Mouse (Mus musculus) splenic B cell, adult 2 months (primary cell): ENCODE results near the gene Ppp2r5c.

Experiments used
- DNase-seq: peaks from one replicate; pipeline ENCODE4 v3.0.0-alpha.2; 2011; ENCODE audit warnings: low read depth, low spot score
- H3K27me3 ChIP-seq: 2 replicates; pipeline ENCODE4 v1.6.1; 2012; ENCODE audit warnings: mild to moderate bottlenecking, low read length, moderate library complexity, mixed read lengths; ENCODE audit not compliant: control insufficient read depth, poor library complexity, insufficient read depth, severe bottlenecking
- H3K36me3 ChIP-seq: 2 replicates; pipeline ENCODE4 v1.6.1; 2012; ENCODE audit warnings: mild to moderate bottlenecking, low read length, moderate library complexity, mixed read lengths; ENCODE audit not compliant: control insufficient read depth, poor library complexity, insufficient read depth, severe bottlenecking

Ppp2r5c gene

GRCm38 (mm10) chr12:110463711-110464110 lies 16.8 kb downstream of the Ppp2r5c start:
- H3K36me3 ChIP-seq: no peaks in the 10 kb centered on the region
- no peaks in the 10 kb centered on the region for H3K27me3 ChIP-seq
- no peak for DNase-seq

GRCm38 (mm10) chr12:110471426-110471825 lies 24.5 kb downstream of the Ppp2r5c start:
- no peaks in the 10 kb centered on the region for H3K27me3 ChIP-seq
- no peaks in the 10 kb centered on the region for H3K36me3 ChIP-seq
- no peak for DNase-seq

GRCm38 (mm10) chr12:110472247-110472646 lies 25.3 kb downstream of the Ppp2r5c start:
- H3K36me3 ChIP-seq: no peaks in the 10 kb centered on the region
- no peak for DNase-seq
- H3K27me3 ChIP-seq: no peaks in the 10 kb centered on the region

GRCm38 (mm10) chr12:110474497-110474896 lies 27.6 kb downstream of the Ppp2r5c start:
- no peaks in the 10 kb centered on the region for H3K27me3 ChIP-seq
- no peak for DNase-seq
- H3K36me3 ChIP-seq: no peaks in the 10 kb centered on the region

GRCm38 (mm10) chr12:110476561-110476960 lies 29.6 kb downstream of the Ppp2r5c start:
- no peaks in the 10 kb centered on the region for H3K36me3 ChIP-seq
- H3K27me3 ChIP-seq: no peaks in the 10 kb centered on the region
- DNase-seq: no peak

- Histone ChIP-seq H3K27me3 (no peaks in the 10 kb centered on the region), H3K36me3 (no peaks in the 10 kb centered on the region)
- DNase-seq: no peak
Observed at GRCm38 (mm10) chr12:110477906-110478305, 31.0 kb downstream of the Ppp2r5c start.

- Histone ChIP-seq H3K36me3 (0 out of 2 replicates have a peak, but pooled peaks cover 2% of the 10 kb centered on the region), H3K27me3 (no peaks in the 10 kb centered on the region)
- no peak for DNase-seq
Observed at GRCm38 (mm10) chr12:110478601-110479008, 31.7 kb downstream of the Ppp2r5c start.

GRCm38 (mm10) chr12:110479268-110479667 lies 32.3 kb downstream of the Ppp2r5c start:
- Histone ChIP-seq H3K27me3 (no peaks in the 10 kb centered on the region), H3K36me3 (0 out of 2 replicates have a peak, but pooled peaks cover 2% of the 10 kb centered on the region)
- DNase-seq: no peak

GRCm38 (mm10) chr12:110480701-110481100 lies 33.8 kb downstream of the Ppp2r5c start:
- Histone ChIP-seq H3K36me3 (0 out of 2 replicates have a peak, but pooled peaks cover 2% of the 10 kb centered on the region), H3K27me3 (no peaks in the 10 kb centered on the region)
- peak; percentile 19 for DNase-seq

- no peak for DNase-seq
- 0 out of 2 replicates have a peak, but pooled peaks cover 2% of the 10 kb centered on the region for H3K36me3 ChIP-seq
- no peaks in the 10 kb centered on the region for H3K27me3 ChIP-seq
Observed at GRCm38 (mm10) chr12:110483761-110484160, 36.8 kb downstream of the Ppp2r5c start.

- Histone ChIP-seq H3K36me3 (0 out of 2 replicates have a peak, but pooled peaks cover 2% of the 10 kb centered on the region), H3K27me3 (no peaks in the 10 kb centered on the region)
- DNase-seq: no peak
Observed at GRCm38 (mm10) chr12:110484824-110485584, 38.1 kb downstream of the Ppp2r5c start.

- Histone ChIP-seq H3K36me3 (0 out of 2 replicates have a peak, but pooled peaks cover 2% of the 10 kb centered on the region), H3K27me3 (no peaks in the 10 kb centered on the region)
- DNase-seq: peak; percentile 94
Observed at GRCm38 (mm10) chr12:110485585-110486331, 38.8 kb downstream of the Ppp2r5c start.

- no peak for DNase-seq
- Histone ChIP-seq H3K36me3 (0 out of 2 replicates have a peak, but pooled peaks cover 2% of the 10 kb centered on the region), H3K27me3 (no peaks in the 10 kb centered on the region)
Observed at GRCm38 (mm10) chr12:110486852-110487251, 39.9 kb downstream of the Ppp2r5c start.

GRCm38 (mm10) chr12:110488031-110488430 lies 41.1 kb downstream of the Ppp2r5c start:
- no peaks in the 10 kb centered on the region for H3K27me3 ChIP-seq
- 0 out of 2 replicates have a peak, but pooled peaks cover under 1% of the 10 kb centered on the region for H3K36me3 ChIP-seq
- DNase-seq: no peak
